Mouse (Mus musculus) cerebellum, postnatal 14 days (tissue): ENCODE measurements around the gene 9430038I01Rik.
"Not testable (repeated sequence)": the region's sequence is repeated elsewhere in the genome, so short reads cannot be mapped to it uniquely, and the experiment has no call there.

ENCODE experiments used
- DNase-seq, 2 experiments: peaks; one replicate each; pipeline ENCODE4 v3.0.0; 2021; ENCODE audit warnings: mixed read lengths in 2 of 2

The 9430038I01Rik gene

DNA sequence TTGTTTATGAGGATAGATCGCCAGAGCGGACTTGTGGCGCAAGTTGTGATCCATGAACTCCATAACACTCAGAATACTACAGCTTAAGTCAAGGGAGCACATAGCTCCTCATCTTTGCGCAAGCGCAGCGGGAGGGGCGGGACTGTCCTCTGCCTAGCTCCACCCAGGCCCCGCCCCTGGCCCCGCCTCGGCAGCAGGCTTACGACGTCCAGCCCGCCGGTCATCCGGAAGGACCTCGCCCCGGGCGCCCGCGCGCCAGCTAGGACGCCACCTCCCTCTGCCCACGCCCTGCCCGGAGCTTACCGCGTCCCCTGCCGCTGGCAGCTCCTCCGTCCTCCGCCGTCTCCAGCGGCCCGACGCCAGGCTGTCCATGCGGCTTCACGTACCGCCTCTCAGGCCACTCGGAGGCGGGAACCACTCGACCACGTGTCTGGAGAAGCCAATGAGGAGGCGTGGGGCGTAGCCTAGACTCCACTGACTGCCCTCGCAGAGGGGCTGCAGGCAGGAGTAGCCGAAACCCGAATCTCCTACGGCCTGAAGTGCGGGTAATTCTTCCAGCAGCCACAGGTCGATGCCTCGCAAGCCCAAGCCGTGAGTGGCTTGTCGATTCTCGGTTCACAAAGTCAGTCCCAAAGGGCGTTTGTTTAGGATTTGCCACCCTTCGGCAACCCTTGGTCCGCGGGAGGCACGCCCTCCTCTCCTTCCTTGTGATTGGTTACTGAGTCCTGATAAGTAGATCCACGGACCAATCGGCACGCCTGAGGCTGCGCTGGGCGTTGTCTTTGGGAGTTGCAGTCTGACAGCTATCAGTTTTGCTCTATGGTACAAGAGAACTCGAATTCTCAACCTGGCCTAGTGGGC is at the start of gene 9430038I01Rik:
TSS of gene 9430038I01Rik (minus strand) at position 426 of the 861 bp plus-strand sequence.
- peak; percentile 98 to 99 for DNase-seq

DNA sequence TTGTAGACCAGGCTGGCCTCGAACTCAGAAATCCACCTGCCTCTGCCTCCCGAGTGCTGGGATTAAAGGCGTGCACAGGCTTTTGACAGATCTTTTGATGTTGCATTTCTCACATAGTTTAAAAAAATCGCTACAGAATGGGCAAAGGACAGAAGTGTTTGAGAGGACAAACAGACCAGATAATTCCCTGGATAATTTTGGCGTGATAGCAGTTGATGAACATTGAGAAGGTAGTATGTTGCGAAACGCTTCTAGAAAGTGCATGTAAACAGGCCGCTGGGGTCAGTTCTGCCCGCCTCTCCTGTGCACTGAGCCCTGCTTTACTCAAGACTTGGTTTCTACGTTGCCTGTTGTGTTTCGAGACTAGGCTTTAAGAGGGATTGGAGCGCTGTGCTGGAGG is 34.8 kb upstream of the 9430038I01Rik start:
- no peak for DNase-seq

DNA sequence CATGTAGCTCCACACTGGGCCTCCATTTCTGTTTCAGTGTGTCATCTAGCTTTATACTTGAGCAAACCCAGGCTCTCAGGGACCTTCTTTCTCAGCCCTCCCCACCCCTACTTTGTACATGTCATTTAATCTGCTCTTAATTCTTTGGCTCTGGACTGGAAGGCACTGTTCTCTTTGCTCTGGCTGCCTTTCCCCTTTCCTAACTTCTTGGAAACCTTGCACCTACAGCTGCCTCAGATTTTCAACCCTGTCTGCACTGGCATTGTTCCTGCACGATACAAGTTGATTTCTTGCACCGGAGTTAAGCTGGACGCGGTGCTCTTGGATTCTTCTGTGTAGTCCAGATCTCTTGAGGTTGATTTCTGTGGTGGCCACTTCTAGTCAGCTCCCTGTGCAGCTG is 32.4 kb upstream of the 9430038I01Rik start:
- DNase-seq = no peak

DNA sequence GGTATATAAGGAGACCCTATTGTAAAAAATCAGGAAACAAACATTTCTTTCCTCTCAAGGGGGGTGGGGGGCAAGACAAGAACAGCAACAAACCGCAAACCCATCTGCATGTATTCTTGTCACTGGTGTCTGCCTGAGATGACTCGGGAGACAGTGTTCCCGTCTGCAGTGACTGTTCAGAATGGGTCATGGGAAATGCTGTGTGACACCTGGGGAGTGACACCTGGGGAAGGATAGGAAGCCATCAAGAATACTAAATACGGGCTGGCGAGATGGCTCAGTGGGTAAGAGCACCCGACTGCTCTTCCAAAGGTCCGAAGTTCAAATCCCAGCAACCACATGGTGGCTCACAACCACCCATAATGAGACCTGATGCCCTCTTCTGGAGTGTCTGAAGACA is 28.4 kb upstream of the 9430038I01Rik start:
- DNase-seq = not testable (repeated sequence)

DNA sequence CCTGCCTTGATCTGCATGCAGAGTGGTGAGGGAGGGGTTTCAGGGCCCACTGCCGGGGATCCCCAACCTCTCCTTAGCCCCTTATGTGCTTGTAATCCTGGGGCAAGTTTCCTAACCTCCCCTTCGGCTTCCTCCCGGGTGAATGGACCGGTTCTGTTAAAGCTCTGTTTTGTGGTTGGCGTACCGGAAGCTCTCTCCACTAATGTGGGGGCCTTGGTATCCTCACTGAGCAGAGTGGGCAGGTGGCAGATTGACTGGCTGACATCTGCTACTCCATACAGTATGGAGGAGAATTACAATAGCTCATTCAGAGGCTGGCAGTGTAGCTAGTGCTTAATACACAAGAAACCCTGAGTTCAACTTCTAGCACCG is 27.6 kb upstream of the 9430038I01Rik start:
- peak; percentile 35 to 51 for DNase-seq

DNA sequence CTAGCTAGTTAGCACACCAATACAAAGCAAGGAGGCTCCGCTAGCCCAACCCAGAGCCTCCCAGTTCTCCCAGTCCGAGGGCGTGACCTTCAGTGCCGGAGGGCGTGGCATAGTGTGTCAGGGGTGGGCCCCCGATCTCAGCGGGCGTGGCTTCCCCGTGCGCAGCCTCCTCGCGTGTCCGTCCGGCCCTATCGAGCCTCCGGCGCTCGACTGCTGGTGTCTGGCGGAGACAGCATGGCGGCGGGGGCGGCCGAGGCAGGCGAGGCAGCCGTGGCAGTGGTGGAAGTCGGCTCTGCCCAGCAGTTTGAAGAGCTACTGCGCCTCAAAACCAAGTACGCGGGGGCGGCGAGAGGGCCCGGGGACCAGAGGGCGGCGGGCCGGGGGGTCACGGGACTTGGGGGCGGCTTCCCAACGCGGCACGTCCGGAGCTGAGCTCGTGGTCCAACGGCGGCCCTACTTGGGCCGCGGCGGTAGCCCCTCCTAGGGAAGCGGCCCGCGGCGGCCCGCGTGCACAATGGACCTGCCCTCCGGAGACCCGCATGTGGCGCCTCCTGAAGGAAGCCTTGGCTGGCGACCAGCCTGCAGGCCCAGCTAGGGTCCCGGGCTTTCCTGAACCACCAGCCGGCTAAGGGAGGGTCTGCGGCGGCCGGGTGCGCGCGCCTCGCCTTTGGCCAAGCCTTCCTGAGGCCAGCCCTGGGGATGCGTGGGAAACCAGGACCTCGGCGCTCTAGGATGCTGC is 27.0 kb upstream of the 9430038I01Rik start, which contains the start of gene Glrx3:
TSS of gene Glrx3 (plus strand) at position 175 of the 739 bp plus-strand sequence.
- DNase-seq = peak; percentile 92 to 95

DNA sequence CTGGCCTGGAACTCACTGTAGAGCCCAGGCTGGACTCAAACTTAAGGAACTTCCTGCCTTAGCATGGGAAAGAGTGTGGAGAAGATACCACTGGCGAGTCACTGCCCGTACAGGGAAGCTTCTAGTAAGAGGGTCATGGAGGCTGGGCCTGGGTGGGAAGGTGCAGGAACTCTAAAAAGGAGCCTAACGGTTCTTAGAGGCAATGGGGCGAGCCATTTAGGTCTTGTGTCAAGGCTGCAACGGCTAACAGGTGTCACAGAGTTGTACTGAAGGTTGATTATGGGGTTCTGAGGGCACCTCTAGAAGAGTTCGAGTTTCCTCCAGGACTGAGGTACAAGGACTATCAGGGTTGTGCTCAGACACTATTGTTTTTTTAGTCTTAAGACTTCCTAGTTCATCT is 26.3 kb upstream of the 9430038I01Rik start:
- DNase-seq = no peak

DNA sequence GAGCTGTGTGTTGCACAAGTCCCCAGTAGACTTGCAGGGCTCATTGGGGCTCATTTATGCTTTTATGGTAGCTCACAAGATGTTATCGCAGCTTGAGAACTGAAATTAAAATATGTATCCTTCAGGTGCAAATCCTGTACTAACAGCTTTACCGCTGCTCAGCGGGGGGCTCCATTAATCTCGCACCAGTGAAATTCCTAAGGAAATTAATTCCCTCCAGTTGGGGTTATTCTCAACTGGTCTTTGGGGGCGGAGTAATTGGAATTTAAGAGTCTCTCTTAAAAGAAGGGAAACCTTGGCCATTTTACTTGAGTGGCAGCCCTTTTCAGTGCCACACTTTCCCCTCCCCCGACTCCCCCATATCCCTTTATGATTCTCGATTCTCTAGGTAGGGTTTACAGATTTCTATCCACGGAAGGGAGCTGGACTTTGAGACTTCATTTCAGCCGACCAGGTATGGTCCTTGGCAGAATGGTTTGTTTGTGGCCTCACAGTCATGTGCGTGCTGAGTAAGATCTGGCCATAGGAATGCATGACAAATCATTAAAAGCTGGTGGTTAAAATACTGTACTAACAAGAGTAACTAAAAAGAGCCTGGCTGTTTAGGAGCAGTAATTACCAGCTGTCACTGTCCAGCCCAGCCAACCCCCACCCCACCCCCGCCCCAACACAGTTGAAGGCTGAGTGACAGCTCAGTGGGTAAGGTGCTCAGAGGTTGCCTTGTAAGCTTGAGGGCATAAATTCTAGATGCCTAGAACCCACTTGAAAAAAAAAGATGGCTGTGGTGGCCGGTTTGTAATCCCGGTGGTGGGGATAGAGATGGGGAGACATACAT is 21.4 kb upstream of the 9430038I01Rik start:
- DNase-seq = no peak

DNA sequence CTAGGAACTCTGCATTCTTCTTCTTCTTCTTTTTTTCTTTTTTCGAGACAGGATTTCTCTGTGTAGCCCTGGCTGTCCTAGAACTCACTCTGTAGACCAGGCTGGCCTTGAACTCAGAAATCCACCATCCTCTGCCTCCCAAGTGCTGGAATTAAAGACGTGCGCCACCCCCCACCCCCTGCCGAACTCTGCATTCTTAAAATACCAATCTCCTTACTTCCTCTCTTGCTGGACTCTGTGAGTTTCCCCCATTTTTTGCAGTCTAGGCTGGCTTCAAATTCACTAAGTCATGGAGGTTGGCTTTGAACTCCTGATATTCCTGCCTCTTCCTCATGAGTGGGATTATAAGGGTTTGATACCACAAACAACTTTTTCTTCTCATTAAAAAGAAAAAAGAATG is 16.1 kb upstream of the 9430038I01Rik start:
- no peak for DNase-seq

DNA sequence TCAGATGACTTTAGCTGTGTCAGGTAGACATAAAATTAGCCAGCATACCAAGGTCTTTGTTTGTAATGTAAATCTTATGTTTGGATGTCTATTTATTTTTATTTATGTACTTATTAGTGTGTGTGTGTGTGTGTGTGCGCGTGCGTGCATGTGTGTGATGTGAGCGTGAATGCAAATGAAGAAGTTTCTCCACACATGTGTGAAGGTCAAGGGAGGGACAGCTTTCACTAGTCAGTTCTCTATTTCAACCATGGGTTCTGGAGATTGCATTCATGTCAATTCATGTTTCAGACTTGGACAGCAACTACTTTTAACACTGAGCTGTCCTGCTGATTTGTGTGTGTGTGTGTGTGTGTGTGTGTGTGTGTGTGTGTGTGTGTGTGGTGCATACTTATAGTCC is 10.7 kb upstream of the 9430038I01Rik start:
- no peak for DNase-seq

DNA sequence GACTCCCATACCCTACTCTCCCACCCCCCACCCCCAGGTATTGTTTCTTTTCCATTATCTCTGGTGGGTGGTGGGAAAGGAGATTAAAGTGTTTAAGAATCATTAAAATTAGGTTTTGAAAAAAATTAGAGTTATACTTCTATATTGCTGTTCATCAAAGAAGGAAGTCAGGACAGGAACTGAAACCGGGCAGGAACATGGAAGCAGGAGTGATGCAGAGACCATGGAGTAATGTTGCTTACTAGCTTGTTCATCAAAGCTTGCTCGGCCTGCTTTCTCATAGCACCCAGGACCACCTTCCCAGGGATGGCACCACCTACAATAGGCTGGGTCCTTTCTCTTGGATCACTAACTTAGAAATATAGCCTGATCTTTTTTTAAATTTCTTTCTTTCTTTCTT is 10.0 kb upstream of the 9430038I01Rik start:
- DNase-seq = no peak

DNA sequence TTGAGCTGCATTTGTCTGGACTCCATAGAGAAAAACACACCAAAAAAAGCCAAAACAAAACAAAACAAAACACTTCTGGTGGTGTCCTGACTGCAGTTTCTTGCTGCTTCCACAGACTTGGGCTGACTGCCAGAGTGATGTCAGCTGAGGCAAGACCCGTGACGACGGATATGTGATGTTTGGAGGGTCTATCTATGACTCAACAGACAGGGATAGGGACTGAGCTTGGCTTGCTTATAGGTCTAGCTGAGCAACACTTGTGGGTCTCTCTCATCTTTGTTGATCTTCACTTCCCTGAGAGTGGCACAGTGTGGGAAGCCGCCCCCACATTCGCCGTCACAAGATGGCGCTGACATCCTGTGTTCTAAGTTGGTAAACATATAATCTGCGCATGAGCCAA is 4.1 kb upstream of the 9430038I01Rik start:
- DNase-seq = no peak

DNA sequence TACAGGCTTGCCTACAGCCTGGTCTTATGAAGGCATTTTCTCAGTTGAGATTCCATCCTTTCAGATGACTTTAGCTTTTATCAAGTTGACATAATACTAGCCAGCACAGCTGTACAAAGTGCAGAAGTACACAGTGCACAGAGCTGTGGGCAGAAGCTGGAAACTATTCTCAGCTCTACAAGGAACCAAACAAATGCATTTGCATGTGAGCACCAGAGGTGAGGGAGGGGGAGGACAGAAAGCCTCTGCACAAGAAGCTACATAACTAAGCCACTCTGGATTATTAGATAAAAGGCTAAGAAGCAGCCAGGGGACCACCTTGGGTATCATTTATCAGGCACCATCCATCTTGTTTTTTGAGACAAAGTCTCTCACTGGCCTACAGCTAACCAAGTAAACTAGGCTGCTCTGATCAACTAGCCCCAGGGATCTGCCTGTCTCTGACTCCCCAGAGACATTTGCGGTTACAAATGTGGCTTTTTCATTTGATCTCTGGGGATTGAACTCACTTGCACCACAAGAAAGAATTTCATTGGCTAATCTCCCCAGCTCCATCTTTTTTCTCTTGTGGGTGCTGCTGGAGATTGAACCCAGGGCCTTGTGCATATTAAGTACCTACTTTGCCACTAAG is 3.0 kb downstream of the 9430038I01Rik start:
- no peak for DNase-seq

DNA sequence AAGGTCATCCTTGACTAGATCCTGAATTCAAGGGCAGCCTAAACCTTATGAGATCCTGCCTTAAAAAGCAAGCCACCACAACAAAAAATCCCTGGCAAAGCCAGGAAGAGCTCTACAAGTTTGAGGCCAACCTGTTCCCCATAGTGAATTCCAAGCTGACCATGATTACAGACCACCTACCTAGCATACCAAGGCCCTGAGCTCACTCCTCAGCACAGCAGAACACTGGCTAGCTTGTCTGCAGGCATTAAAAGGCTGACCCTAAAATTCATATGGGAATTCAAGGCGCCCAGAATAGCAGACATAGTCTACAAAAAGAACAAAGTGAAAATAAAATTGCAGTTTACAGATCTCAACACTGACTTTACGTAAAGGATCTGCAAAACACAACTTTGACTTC is 6.4 kb downstream of the 9430038I01Rik start:
- no peak for DNase-seq

DNA sequence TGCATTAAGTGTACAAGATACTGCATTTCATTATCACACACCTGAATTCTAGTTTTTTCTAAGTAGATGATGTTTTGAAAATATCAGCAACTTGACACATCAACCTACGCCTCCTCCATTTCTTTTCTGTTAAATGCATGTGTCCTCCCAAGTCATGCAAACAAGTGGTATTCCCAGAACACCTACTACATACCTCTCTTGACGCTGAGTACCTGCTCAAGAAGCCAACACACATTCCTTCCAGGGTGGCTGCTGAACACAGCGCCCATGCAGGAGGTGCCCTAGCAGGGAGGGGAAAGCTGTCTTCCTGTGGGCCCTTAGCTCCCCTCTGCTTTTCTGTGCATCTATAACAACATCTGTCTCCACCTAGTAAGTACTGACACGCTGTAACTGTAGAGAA is 11.6 kb downstream of the 9430038I01Rik start:
- DNase-seq = no peak

DNA sequence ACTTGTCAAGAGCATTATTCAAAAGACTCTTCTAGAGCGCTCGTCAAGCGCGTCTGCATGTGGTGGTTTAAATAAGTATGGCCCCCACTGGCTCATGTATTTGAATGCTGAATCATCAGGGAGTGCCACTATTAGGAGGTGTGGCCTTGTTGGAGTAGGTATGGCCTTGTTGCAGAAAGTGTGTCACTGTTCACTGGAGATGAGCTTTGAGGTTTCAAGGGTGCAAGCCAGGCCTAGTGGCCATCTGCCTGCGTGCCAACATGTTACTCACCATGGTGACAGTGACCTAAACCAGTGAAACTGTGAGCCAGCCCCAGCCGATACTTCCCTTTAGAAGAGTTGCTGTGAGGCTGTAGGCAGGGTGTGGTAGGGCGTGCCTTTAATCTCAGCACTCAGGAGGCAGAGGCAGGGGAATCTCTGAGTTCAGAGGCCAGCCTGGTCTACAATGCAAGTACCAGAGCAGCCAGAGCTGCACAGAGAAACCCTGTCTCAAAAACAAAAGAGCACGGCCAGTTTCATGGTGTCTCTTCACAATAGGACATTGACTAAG is 13.1 kb downstream of the 9430038I01Rik start:
- DNase-seq = no peak

DNA sequence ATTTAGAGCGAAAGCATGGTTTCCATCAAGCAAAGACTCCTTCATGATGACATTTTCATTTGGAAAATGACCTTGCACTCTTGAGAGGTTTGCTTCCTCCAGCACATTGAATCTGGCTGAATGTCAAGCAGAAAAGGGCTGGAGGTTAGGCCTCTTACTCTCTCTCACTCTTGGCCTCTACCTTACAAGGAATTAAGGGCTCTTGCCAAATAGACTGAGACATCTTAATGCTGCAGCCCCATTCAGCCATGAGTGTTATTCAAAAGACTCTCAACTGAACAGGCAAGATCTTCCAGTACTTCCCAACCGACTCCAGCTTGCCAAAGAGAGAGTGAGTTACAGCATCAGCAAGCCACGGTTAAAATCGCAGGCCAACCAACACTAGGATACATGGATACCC is 15.1 kb downstream of the 9430038I01Rik start:
- no peak for DNase-seq

DNA sequence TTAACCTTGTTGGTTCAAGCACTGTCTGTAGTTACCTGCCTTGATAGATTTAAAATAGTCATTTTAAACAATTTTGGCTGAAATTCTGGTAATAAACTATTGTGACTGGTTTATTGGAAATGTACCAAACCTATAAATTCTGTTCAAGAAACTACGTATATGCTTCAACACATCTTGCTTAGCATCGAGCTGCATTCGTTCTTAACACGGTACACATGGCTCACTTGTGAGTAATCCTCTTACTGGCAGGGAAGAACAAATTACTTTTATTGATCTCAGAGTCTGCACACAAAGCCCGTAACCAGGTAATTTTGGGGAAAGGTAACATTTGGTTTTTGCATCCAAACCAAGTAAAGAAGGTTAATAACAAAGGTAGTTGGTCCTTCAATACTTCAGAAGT is 22.7 kb downstream of the 9430038I01Rik start:
- DNase-seq = no peak

DNA sequence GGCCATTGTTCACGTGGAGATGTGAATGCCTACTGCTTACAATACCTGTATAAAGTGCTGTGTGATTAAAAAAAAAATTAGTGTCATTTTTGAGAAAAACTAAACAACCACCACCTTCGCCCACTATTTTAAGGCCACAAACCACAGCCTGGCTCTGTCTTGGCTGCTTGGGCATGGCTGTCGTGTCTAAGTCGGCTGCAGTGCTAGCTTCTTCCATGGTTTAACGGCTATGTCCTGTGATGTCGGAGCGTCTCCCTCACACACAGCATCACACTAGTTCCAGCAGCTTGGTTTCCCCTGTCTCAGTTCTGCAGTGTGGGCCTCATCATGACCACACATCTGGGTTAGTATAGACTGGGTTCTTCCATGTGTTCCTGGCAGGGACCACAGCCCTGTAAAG is 35.6 kb downstream of the 9430038I01Rik start:
- no peak for DNase-seq

DNA sequence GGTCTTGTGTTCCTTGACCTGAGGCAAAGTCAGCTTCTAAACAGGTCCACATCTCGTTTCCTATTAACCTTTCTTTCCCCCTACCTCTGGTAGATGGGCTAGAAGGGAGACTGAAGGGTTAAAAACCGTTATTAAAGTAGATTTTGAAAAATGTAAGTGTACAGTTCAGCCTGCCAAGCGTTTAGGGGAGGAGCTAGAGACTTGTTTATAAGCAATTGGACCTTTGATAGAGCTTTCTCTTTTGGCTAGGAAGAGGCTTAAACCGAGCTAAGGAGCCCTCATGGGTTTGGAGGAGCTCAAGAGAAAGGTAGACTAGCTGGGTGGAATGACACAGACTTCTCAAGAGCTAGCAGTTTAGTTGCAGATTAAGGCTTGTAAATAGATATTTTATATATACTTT is 38.8 kb downstream of the 9430038I01Rik start:
- DNase-seq = no peak

DNA sequence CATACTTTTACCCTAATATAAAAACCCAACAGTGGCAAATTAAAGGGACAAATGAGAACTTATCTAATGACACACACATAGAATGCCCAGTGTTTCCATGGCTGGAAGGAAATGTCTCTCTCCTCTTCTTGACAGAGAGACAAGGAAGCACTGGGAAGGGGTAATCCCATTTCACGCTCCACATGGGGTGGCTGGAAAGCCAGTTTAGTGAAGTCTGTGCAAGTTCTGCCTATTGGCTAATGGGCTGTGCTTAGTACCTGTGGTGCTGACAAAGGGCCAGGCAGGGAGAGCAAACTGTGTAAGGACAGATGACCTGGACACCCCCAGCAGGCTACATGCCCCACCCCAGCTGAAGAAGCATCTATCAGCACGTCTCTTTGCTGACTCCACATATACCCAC is 40.4 kb downstream of the 9430038I01Rik start:
- DNase-seq = peak; percentile 81 to 84

DNA sequence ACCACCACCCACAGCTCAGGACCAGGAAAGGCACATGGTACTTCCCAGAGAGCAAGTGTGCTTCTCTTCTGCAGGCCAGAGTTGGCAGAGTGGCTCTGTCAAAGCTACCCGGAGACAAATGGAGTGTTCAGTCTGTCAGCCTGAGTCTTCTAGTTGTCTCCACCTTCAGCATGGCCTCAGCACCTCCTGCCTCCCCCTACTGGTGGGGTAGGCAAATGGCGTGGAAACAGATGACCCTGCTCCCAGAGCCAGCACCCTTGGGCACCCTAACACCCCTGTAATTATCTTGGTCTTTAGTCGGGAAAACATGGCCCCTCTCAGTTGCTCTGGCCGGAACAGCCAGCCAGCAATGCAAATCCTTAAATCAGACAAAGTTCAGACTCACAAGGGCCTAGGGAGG is 43.8 kb downstream of the 9430038I01Rik start:
- DNase-seq = no peak
